Mouse (Mus musculus) megakaryocyte-erythroid progenitor cell, adult 5 weeks (primary cell): ENCODE results near the gene Olfr805. TPM values are rescaled to one million over a fixed set of nuclear protein-coding genes. Genes with fewer than 3 reads are reported as not detected.

Experiments used
- polyA plus RNA-seq: library from polyadenylated mRNA; stranded (reverse); fragments of >175 nt; gene quantifications from 2 replicates; pipeline ENCODE4 v1.2.3, GENCODE M21; 2012

Gene Olfr805
- not detected in 2 replicates for polyA plus RNA-seq

GRCm38 (mm10) chr10:129729275-129729674 lies at the start of gene Olfr805:
TSS of gene Olfr805 (minus strand) at chr10:129729375.

GRCm38 (mm10) chr10:129774338-129774737 lies 45.2 kb upstream of the Olfr805 start, which contains the start of gene Olfr809:
TSS of gene Olfr809 (plus strand) at chr10:129774638.

GRCm38 (mm10) chr10:129765182-129765581 lies 36.0 kb upstream of the Olfr805 start, which contains the start of gene Olfr808:
TSS of gene Olfr808 (plus strand) at chr10:129765482.

GRCm38 (mm10) chr10:129757693-129758092 lies 28.5 kb upstream of the Olfr805 start, which contains the start of gene Olfr807:
TSS of gene Olfr807 (minus strand) at chr10:129757793.

GRCm38 (mm10) chr10:129741821-129742220 lies 12.6 kb upstream of the Olfr805 start, which contains the start of gene Olfr806:
TSS of gene Olfr806 (minus strand) at chr10:129741921.

GRCm38 (mm10) chr10:129702910-129703309 lies 26.3 kb downstream of the Olfr805 start, which contains the start of gene Olfr804:
TSS of gene Olfr804 (plus strand) at chr10:129703210.

GRCm38 (mm10) chr10:129694186-129694585 lies 35.0 kb downstream of the Olfr805 start, which contains the start of gene Olfr803:
TSS of gene Olfr803 (minus strand) at chr10:129694286.

GRCm38 (mm10) chr10:129688069-129688468 lies 41.1 kb downstream of the Olfr805 start, which contains the start of gene Olfr802:
TSS of gene Olfr802 (minus strand) at chr10:129688169.

GRCm38 (mm10) chr10:129673765-129674164 lies 55.4 kb downstream of the Olfr805 start, which contains the start of gene Olfr801:
TSS of gene Olfr801 (minus strand) at chr10:129673865.

Other genes with a start within 250 kb of the Olfr805 start
- not detected in 2 replicates for gene Olfr789, start 244.6 kb downstream of the Olfr805 start, polyA plus RNA-seq
- gene Olfr790, start 230.9 kb downstream of the Olfr805 start, polyA plus RNA-seq, result not detected in 2 replicates
- not detected in 2 replicates for gene Olfr791, start 207.6 kb downstream of the Olfr805 start, polyA plus RNA-seq
- not detected in 2 replicates for gene Olfr792, start 190.2 kb downstream of the Olfr805 start, polyA plus RNA-seq
- not detected in 2 replicates for gene Olfr794, start 161.7 kb downstream of the Olfr805 start, polyA plus RNA-seq
- not detected in 2 replicates for gene Olfr796, start 116.8 kb downstream of the Olfr805 start, polyA plus RNA-seq
- gene Olfr798, start 101.4 kb downstream of the Olfr805 start, polyA plus RNA-seq, result not detected in 2 replicates
- gene Olfr799, start 91.9 kb downstream of the Olfr805 start, polyA plus RNA-seq, result not detected in 2 replicates
- gene Olfr800, start 71.7 kb downstream of the Olfr805 start, polyA plus RNA-seq, result not detected in 2 replicates
- not detected in 2 replicates for gene Olfr801, start 55.5 kb downstream of the Olfr805 start, polyA plus RNA-seq
- gene Olfr802, start 41.2 kb downstream of the Olfr805 start, polyA plus RNA-seq, result not detected in 2 replicates
- not detected in 2 replicates for gene Olfr803, start 35.1 kb downstream of the Olfr805 start, polyA plus RNA-seq
- not detected in 2 replicates for gene Olfr804, start 26.2 kb downstream of the Olfr805 start, polyA plus RNA-seq
- not detected in 2 replicates for gene Olfr806, start 12.5 kb upstream of the Olfr805 start, polyA plus RNA-seq
- not detected in 2 replicates for gene Olfr807, start 28.4 kb upstream of the Olfr805 start, polyA plus RNA-seq
- 0.02 TPM in 1 of 2 replicates, not detected in the other for gene Olfr808, start 36.1 kb upstream of the Olfr805 start, polyA plus RNA-seq
- gene Olfr809, start 45.3 kb upstream of the Olfr805 start, polyA plus RNA-seq, result not detected in 2 replicates
- gene Olfr810, start 65.5 kb upstream of the Olfr805 start, polyA plus RNA-seq, result not detected in 2 replicates
- not detected in 2 replicates for gene Olfr811, start 75.0 kb upstream of the Olfr805 start, polyA plus RNA-seq
- not detected in 2 replicates for gene Olfr812, start 116.7 kb upstream of the Olfr805 start, polyA plus RNA-seq
- not detected in 2 replicates for gene Olfr813, start 126.0 kb upstream of the Olfr805 start, polyA plus RNA-seq
- gene Olfr814, start 150.5 kb upstream of the Olfr805 start, polyA plus RNA-seq, result not detected in 2 replicates
- gene Olfr815, start 176.5 kb upstream of the Olfr805 start, polyA plus RNA-seq, result not detected in 2 replicates
- not detected in 2 replicates for gene Olfr816, start 186.2 kb upstream of the Olfr805 start, polyA plus RNA-seq
- not detected in 2 replicates for gene Olfr818, start 219.7 kb upstream of the Olfr805 start, polyA plus RNA-seq
- not detected in 2 replicates for gene Olfr819, start 237.9 kb upstream of the Olfr805 start, polyA plus RNA-seq
- not detected in 2 replicates for gene Olfr247, start 246.8 kb upstream of the Olfr805 start, polyA plus RNA-seq